Mouse (Mus musculus) midbrain, embryonic 13.5 days (tissue): ENCODE data around the gene Sis. TPM values are rescaled to one million over a fixed set of nuclear protein-coding genes. Genes with fewer than 3 reads are reported as not detected.

Experiments used
- polyA plus RNA-seq: library from polyadenylated mRNA; unstranded; fragments of >200 nt; fragmentation: Nextera tagmentation; extraction: Ambion mirVana; gene quantifications from 2 replicates; pipeline ENCODE4 v1.2.1, GENCODE M21; 2015

Gene Sis
- polyA plus RNA-seq, 1 experiment from 2014 or later: not detected

Other genes starting within 250 kb of the Sis start
- 11.1 and 11.6 TPM in 2 replicates for gene Slitrk3, start 89.9 kb upstream of the Sis start, polyA plus RNA-seq